Mouse (Mus musculus) lung, postnatal 0 days (tissue): ENCODE results near the gene Zfpm1.

ENCODE experiments used
- CTCF ChIP-seq: IDR thresholded peaks from 2 replicates; pipeline ENCODE4 v1.5.1; 2016; ENCODE audit warnings: antibody characterized with exemption, mild to moderate bottlenecking
- EP300 ChIP-seq: IDR thresholded peaks from 2 replicates; pipeline ENCODE4 v1.6.1; 2016; ENCODE audit warnings: antibody characterized with exemption, mild to moderate bottlenecking, control low read depth

DNA sequence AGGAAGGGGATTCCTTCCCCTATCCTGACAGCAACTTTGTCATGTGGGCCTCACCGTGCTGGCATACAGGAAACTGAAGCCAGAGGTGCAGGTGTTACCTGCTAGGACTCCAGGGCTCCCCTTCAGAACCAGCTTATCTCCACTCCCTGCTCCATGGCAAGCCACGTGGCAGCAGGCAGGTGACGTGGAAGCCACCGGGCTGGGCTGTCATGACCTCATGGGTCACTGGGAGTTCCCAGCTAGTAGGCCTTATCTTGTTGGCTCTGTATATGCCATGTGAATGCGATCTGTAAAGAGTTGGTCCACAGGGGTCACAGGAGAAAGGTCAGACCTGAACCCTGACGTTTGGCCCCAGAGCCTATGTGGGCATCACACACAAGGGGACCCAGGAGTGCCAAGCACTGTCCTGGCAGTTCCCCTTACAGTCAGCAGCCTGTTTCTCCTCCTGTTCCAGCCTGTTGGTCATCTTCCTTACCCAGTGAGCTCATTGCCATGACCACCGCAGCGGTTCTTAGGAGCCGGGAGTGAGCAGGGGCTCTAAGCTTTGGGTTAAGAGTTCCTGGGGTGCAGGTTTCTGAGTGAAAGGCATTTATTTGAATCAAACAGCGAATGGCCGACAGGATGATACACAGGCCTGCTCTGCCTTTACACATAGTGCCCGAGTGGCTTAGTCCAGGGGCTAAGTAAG is 48.6 kb downstream of the Zfpm1 start:
- TF ChIP-seq CTCF, result no peak
- no peak for TF ChIP-seq EP300
